Mouse (Mus musculus) thymus, postnatal 14 days (tissue): ENCODE measurements around the gene Taar2.

Experiments used
- DNase-seq: peaks from one replicate; pipeline ENCODE4 v3.0.0; 2021

Taar2 gene

GRCm38 (mm10) chr10:23938312-23938711 is at the start of gene Taar2:
Gene Taar2 (plus strand): TSS chr10:23938572.
- DNase-seq = no peak

DNA sequence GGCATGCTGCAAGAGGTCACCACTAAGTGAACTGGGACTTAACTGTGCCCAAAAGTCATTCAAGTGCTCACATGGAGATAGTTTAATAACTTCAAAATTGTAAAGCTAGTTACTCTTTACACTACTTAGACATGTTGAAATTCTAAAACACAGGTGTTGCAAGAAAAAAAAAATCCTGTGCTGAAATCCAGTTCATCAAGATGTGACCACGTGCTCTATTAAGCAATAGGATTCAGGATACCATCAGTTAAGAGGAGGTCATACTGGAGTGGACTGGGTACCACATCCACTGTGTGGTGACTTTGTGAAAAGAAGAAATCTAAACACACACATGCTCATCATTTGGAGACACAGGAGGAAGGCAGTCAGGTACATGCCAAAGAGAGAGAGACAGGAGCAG is 45.4 kb upstream of the Taar2 start:
- no peak for DNase-seq

DNA sequence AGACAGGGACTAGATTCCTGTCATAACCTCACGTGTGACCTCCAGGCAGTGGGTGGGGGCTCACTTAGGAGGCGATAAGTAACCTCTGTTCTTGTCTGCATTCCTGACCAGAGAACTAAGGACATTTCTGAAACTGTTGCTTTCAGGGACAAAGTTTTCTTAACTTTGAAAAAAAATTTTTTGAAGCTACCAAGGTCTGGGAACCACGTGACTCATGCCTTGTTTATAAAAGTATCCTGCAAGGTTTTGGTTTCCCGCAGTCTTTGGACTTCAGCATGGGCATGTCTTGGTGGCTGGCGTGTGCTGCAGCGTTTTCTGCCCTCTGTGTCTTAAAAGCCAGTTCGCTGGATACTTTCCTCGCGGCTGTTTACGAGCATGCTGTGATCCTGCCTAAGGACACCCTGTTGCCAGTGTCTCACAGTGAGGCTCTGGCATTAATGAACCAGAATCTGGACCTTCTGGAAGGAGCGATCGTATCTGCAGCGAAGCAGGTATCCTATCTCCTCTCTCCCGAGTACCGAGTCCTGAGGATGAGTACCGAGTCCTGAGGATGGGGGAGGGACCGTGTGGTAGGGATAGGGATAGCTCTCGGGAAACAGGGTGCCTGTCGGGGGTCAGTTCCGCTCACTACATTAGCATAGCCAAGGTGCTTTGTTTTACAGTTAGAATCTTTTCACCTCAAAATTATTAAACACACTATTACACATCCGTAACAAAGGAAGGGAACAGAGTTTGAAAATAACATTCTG is 43.6 kb upstream of the Taar2 start, which contains the start of gene Vnn1:
Gene Vnn1, plus strand, starts transcription at position 88 of the 749 bp plus-strand sequence.
- DNase-seq = no peak

DNA sequence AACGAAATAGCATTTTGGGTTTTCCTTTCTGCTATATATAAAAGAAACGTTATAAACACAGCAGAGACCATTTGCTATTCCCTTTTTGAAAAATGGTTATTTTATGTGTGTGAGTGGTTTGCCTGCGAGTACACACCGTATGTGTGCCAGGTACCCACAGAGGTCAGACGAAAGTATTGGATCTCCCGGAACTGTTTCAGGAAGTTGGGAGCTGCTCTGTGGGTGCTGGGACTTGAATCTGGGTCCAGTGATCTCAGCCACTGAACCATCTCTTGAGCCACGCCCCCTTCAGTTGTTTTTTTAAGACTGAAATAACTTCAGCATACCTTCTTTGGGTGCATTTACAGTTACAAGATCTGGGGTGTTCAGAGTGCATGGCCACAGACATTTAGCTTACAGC is 43.0 kb upstream of the Taar2 start:
- DNase-seq = no peak

- DNase-seq = no peak
These were observed 37.3 kb upstream of the Taar2 start for GRCm38 (mm10) chr10:23901119-23901518.

- DNase-seq = no peak
These were observed 32.7 kb upstream of the Taar2 start for GRCm38 (mm10) chr10:23905661-23906060.

- no peak for DNase-seq
These were observed 18.3 kb upstream of the Taar2 start, which contains the start of gene Taar1 for GRCm38 (mm10) chr10:23920056-23920455. Gene Taar1 (plus strand): TSS chr10:23920356.

DNA sequence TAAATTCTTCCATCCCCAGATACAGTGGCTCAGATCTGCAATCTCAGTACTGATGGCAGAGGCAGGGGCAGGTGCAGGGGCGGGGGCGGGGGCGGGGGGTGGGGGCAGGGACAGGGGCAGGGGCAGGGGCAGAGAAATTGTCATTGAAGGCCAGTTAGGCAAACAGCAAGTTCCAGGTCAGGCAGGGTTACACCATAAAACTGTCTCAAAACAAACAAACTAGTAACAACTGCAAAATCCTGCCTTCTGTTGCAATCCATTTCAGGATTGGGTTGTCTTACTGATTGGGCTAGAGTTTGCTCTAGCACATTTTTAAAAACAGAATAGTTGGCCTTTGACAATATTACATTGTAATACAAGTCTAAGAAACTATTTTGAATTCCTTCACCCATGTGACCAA is 15.9 kb upstream of the Taar2 start:
- no peak for DNase-seq

DNA sequence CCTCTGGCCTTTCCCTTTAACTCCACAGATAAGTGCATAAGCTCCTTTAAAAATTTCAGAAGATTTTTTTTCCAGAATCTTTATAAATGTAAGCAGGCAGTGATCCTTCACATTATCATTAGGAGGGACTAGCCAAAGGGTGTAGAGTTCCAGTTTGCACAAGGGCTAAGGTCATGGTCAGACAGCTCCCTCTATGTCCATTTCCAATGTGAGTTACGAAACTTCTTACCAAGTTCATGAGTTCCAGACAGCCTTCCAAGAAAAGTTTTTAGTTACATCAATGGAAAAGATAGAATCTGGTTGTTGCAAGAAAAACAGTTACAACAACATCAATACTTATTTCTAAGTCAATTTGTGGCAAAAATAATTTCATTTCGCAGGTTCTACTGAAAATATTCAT is 14.4 kb upstream of the Taar2 start:
- DNase-seq = no peak

DNA sequence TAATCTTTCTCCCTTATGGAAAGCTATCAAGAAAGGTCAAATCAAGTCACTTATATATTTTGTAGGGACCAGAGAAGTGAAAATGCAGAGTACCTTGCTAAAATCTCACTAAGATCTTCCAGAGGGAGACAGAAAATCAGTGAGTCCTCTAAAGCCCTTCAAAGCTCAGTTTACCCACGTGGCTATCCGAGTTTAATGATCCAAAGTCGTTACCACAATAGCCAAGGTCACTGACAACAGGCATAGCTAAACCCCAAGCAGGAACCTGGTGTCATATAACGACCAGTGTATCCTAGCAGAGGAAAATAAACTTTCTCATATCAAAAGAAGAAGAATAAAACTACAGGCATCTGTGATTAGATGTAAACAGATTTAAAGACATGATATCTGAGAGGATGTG is 759 bp upstream of the Taar2 start:
- no peak for DNase-seq

- DNase-seq = peak; percentile 41
These were observed 4.1 kb downstream of the Taar2 start for GRCm38 (mm10) chr10:23942465-23942864.

DNA sequence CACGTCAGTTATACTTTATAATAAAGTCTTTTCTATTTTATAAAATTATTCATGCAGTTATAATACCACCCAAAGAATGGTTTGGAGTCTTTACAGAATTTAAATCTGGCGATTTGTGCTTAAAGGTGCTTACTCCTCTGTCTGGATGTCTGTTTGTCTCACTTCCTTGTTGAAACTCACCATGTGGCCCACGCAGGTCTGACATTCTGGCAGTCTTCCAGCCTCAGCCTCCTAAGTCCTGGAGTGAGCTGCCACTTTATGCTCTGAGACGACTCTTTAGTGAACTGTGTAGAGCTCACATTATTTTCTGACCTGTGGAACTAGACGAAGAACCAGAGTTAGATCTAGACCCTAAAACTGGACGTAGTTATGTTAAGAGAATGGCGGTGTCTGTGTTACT is 9.7 kb downstream of the Taar2 start:
- DNase-seq = no peak

DNA sequence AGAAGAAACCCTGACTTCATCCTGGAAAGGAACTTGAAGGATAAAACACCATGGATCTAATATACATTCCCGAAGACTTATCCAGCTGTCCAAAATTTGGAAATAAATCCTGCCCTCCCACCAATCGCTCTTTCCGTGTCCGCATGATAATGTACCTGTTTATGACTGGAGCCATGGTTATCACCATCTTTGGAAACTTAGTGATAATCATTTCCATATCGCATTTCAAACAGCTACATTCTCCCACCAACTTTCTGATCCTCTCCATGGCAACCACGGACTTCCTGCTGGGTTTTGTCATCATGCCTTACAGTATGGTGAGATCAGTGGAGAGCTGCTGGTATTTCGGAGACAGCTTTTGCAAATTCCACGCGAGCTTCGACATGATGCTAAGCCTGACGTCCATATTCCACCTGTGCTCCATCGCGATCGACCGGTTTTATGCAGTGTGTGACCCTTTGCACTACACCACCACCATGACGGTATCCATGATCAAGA is 11.2 kb downstream of the Taar2 start, which contains the start of gene Taar3:
Gene Taar3, plus strand, starts transcription at position 51 of the 498 bp plus-strand sequence.
- no peak for DNase-seq

DNA sequence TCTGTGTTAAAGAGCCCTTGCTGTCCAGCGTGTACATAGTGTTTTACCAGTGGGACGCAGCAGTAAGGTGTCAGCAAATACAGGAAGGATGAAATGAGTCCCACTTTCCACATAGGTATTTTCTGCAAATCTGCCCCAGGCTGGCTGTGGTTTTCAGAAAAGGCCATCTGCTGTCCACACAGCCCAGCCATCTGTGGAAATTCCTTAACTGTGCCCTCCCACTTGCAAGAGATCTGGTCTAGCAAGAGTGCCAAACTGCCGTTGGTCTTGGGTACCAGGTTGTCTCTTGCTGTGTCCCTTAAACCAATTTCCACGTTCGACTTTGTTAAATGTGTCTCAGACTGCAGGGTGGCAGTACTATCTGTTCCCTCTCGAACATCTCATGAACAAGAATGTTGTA is 13.3 kb downstream of the Taar2 start:
- no peak for DNase-seq

DNA sequence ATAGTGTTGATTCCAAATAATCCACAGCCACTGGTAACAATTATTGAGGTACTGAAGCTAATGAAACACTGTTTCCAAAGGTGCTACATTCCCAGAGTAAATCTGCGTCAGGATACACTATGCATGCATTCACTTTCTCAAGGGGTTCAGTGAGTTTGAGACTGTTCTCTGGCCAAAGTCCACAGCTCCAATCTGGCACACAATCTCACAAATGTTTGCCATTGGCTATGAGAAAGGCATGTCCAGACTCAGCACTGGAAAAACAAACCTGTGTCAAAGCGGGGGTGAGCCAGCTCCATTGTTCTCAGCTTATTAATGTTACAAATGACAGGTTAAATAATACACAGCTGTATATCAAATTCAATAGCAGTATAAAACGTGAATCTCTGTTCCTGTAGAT is 20.7 kb downstream of the Taar2 start:
- no peak for DNase-seq

GRCm38 (mm10) chr10:23960444-23960915 is 22.1 kb downstream of the Taar2 start, which contains the start of gene Taar4:
Gene Taar4 (plus strand): TSS chr10:23960494.
- no peak for DNase-seq

DNA sequence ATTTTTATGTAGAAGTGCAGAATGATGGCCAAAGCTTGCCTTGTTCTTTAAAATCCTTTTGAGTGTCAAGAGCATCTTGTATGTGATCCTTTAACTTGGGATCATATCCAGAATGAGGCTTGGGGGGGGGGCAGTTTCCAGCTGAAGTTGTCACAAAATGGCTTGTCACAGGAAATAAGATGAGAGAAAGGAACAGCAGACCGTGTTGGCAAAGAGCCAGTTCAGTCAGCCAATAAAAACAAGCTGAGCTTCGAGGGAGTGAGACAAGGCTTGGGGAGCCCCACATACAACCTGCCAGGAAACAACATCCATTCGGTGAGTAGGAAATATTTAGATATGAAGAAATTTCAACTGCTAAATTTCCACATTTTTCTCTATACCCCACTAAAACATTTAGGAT is 25.1 kb downstream of the Taar2 start:
- DNase-seq = no peak

DNA sequence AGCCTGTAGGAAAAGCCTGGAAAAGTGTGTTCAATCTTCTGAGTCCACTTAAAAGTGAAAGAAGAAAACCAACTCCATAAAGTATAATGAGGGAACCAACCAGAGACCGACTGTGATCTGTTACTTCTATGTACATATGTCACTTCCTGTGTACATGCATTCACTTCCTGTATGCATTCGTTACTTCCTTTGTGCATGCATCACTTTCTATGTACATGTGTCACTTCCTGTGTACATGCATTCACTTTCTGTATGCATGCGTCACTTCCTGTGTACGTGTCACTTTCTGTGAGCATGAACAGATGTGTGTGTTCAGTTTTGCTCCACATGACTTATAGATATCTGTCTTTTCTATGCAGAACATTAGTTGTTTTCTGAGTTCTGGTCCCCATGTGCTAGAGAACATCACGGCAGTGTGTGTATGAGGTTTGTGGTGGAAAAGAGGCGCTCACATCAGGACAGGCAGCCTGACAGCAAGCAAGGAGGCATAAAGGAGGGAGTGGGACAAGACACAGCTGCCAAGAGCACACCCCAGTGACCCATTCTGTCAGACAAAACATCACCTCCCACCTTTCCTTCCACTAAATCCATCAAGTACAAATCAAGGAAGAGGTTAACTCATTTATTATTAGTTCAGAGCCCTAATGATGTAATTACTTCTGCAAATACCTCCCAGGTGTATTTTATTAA is 26.7 kb downstream of the Taar2 start:
- no peak for DNase-seq

DNA sequence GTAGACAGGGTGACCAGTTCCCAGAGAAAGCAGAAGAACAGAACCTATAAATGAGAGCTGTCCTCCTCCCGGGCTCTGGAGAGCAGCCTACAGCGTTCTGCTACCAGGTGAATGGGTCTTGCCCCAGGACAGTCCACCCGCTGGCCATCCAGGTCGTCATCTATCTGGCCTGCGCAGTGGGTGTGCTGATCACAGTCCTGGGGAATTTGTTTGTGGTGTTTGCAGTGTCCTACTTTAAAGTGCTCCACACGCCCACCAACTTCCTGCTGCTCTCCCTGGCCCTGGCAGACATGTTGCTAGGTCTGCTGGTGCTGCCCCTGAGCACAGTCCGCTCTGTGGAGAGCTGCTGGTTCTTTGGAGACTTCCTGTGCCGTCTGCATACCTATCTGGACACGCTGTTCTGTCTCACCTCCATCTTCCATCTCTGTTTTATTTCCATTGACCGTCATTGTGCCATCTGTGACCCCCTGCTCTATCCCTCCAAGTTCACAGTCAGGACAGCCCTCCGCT is 32.3 kb downstream of the Taar2 start, which contains the start of gene Taar5:
Gene Taar5, plus strand, starts transcription at position 51 of the 510 bp plus-strand sequence.
- no peak for DNase-seq

GRCm38 (mm10) chr10:23971256-23971655 is 32.9 kb downstream of the Taar2 start:
- no peak for DNase-seq

DNA sequence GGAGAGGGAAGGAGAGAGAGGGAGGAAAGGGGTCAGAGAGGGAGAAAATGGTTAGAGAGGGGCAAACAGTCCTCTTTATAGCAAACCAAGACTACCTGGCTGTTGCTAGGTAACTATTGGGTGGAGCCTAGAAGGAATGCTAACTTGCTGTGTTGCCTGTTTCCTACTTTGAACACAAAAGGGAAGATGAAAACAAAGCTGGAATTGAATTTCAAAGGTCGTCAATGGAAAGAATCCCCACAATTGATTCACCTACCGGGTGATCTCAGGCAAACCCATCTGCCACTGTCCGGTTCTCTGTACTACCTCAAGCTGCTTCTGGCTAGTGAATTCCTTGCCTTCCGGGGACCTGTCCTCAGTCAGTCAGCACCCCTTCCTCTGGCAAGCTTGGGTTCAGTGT is 39.6 kb downstream of the Taar2 start:
- no peak for DNase-seq

DNA sequence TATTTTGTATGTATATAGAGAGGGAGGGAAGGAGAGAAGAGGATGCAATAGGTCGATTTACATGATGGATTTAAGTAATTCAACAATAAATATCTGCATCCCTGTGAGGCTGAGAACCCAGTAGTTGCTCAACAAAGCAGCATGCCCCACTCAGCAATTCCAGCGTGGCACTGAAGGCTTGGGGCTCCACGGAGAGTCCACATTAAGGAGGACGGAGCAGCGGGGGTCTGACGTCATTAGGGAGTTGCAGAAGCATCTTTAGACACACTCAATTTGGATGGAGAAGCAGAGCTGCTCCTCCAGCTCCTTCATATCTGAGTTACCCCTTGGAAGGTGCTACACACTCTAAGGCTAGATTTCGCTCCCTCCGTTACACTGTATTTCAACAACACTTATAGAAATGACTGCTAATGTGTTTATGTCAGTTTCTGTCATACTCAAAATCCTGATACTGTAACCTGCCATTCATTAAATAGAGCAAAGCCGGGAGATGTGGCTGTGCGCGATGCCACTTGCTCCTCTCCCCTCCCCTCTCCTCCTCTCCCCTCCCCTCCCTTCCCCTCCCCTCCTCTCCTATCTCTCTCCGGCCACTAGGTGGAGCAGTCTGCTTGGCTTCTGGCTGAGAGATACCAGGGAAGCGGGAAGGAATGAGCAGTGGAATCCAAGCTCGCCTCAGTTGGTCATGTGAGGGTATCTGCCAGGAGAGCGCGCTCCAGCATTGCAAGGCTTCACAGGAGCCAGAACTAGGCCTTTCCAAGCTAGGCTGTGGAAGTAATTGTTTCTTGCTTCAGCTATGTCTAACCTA is 40.7 kb downstream of the Taar2 start:
- peak; percentile 64 for DNase-seq

- DNase-seq = no peak
These were observed 47.2 kb downstream of the Taar2 start, which contains the start of gene Taar6 for GRCm38 (mm10) chr10:23985546-23985945. Gene Taar6 (minus strand): TSS chr10:23985646.
